Mouse (Mus musculus): ENCODE measurements at regions not wholly inside any gene's neighbourhood (a gene's known extent, or its start where the extent isn't known, plus 50 kb on each side); places are given as distances from the start of the nearest gene placed in this dataset.

DNA sequence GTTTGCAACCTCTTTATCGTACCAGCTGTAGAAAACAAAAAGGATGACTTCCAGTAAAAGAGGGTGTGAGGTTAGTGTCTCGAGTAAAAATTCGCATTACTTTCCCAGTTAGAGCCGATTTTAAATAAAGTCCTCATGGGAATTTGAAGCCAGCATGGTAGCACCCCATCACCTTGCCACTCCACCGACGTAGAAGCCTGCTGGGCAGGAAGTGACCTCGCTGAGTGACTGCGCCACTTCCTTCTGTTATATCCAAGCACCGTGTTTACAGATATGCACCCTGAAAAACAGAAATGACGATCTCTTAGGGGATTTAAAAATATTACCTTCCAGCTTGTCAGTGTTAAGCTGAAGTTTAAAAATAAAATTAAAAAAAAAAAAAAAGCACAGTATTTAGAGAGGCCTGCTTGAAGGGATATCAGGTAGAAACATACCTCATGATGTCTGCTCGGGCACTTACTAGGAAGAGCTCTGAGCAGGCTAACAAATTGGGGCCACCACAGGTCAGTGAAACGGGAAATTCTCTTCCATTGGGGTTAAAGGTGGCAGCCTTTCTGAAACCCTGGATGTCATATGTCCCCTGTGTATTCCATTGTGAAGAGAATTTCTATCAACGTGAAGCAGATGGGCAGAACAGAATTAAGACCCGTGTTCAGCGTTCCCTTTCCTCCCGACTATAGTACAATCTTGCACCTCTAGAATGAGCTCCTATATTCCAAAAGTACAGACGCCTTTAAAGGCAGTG, 2468.9 kb upstream of the 5930422O12Rik start:
- Histone ChIP-seq H3K9ac (ENCODE audit: insufficient read depth, low read depth, low read length, poor library complexity, severe bottlenecking) (no peak overlapping the region), H3K27ac (ENCODE audit: insufficient read depth, low read depth, low read length, poor library complexity, severe bottlenecking) (no peak overlapping the region), H3K36me3 (ENCODE audit: control insufficient read depth, insufficient read depth, low read length, poor library complexity, severe bottlenecking) (no peaks in the 10 kb centered on the region), H3K4me3 (ENCODE audit: insufficient read depth in 1 of 2, low read depth in 1 of 2, low read length in 2 of 2, poor library complexity in 1 of 2, severe bottlenecking in 1 of 2) (0 out of 4 replicates have a peak overlapping the region, but pooled peaks of 1 of the 2 experiments have one; percentile 41), H3K4me1 (ENCODE audit: control insufficient read depth in 2 of 2, insufficient read depth in 2 of 2, low read length in 2 of 2, poor library complexity in 1 of 2) (no peaks in the 10 kb centered on the region), H3K9me3 (ENCODE audit: control insufficient read depth, insufficient read depth, low read depth, low read length) (no peaks in the 10 kb centered on the region)
- TF ChIP-seq MAFK (IDR thresholded peaks at IDR 0.05; ENCODE audit: insufficient read depth, low read depth, low read length): no peak
- no peak for TF ChIP-seq CHD2 (IDR thresholded peaks at IDR 0.05; ENCODE audit: low read depth, low read length)
- TF ChIP-seq ZC3H11A (IDR thresholded peaks at IDR 0.05; ENCODE audit: borderline replicate concordance, low read depth, low read length): no peak
- no peak for TF ChIP-seq ZNF384 (IDR thresholded peaks at IDR 0.05; ENCODE audit: low read depth, low read length)
- TF ChIP-seq HCFC1 (IDR thresholded peaks at IDR 0.05; ENCODE audit: borderline replicate concordance, insufficient read depth, low read length): no peak
- DNase-seq (ENCODE audit: low read depth, low spot score): no peak
- in situ Hi-C loops (cut with MboI; ENCODE audit: low sequenced_read_pairs in 2 of 2, unreplicated experiment in 2 of 2): no loop called here

DNA sequence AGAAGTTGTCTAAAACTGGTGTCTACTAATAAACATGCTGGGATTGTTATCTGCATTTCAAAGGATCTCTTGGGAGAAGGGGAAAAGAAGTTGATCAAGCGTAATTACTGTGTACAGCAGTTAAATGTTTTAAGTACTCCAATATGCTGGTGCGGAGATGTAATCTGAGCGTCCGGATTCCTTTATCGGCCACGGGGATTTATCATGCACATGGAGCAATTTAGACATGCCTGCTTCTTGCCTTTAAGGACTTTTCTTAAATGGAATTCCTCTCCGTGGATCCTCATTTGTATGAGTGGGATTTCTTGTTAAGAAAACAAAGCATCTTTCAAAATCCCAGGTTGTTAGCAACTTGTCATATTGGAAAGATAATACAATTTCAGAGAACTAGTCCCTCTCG, 2468.0 kb upstream of the 5930422O12Rik start:
- Histone ChIP-seq H3K9me3 (ENCODE audit: control insufficient read depth, insufficient read depth, low read depth, low read length) (no peaks in the 10 kb centered on the region), H3K27ac (ENCODE audit: insufficient read depth, low read depth, low read length, poor library complexity, severe bottlenecking) (no peak overlapping the region), H3K4me3 (ENCODE audit: insufficient read depth in 1 of 2, low read depth in 1 of 2, low read length in 2 of 2, poor library complexity in 1 of 2, severe bottlenecking in 1 of 2) (no peak overlapping the region), H3K9ac (ENCODE audit: insufficient read depth, low read depth, low read length, poor library complexity, severe bottlenecking) (no peak overlapping the region), H3K4me1 (ENCODE audit: control insufficient read depth in 2 of 2, insufficient read depth in 2 of 2, low read length in 2 of 2, poor library complexity in 1 of 2) (no peaks in the 10 kb centered on the region), H3K36me3 (ENCODE audit: control insufficient read depth, insufficient read depth, low read length, poor library complexity, severe bottlenecking) (no peaks in the 10 kb centered on the region)
- TF ChIP-seq MAFK (IDR thresholded peaks at IDR 0.05; ENCODE audit: insufficient read depth, low read depth, low read length) (no peak), ZC3H11A (IDR thresholded peaks at IDR 0.05; ENCODE audit: borderline replicate concordance, low read depth, low read length) (no peak), ZNF384 (IDR thresholded peaks at IDR 0.05; ENCODE audit: low read depth, low read length) (no peak), HCFC1 (IDR thresholded peaks at IDR 0.05; ENCODE audit: borderline replicate concordance, insufficient read depth, low read length) (no peak), CHD2 (IDR thresholded peaks at IDR 0.05; ENCODE audit: low read depth, low read length) (no peak)
- in situ Hi-C loops (cut with MboI; ENCODE audit: low sequenced_read_pairs in 2 of 2, unreplicated experiment in 2 of 2): no loop called here
- DNase-seq (ENCODE audit: low read depth, low spot score): no peak

DNA sequence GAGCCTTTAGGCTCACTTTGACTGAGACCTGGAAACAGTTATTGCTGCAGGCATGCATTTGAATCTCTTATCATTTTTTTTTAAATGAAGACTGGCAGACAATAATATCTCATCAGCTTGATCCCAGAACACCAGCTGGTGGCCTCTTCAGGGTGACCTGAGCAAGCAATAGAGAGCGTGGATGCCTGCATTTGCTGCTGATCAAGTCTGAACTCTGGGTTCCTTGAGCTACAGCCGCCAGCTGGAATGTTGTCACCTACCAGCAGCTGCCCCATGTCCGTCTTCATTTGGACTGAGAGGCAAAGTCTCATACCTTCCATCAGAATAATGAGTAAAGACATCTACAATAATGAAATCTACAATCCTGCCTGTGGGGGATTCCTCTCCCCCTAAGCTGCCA, 2466.3 kb upstream of the 5930422O12Rik start:
- no peak for DNase-seq (ENCODE audit: low read depth, low spot score)
- Histone ChIP-seq H3K9ac (ENCODE audit: insufficient read depth, low read depth, low read length, poor library complexity, severe bottlenecking) (no peak overlapping the region), H3K27ac (ENCODE audit: insufficient read depth, low read depth, low read length, poor library complexity, severe bottlenecking) (no peak overlapping the region), H3K36me3 (ENCODE audit: control insufficient read depth, insufficient read depth, low read length, poor library complexity, severe bottlenecking) (no peaks in the 10 kb centered on the region), H3K4me1 (ENCODE audit: control insufficient read depth in 2 of 2, insufficient read depth in 2 of 2, low read length in 2 of 2, poor library complexity in 1 of 2) (no peaks in the 10 kb centered on the region), H3K4me3 (ENCODE audit: insufficient read depth in 1 of 2, low read depth in 1 of 2, low read length in 2 of 2, poor library complexity in 1 of 2, severe bottlenecking in 1 of 2) (no peak overlapping the region), H3K9me3 (ENCODE audit: control insufficient read depth, insufficient read depth, low read depth, low read length) (no peaks in the 10 kb centered on the region)
- in situ Hi-C loops (cut with MboI; ENCODE audit: low sequenced_read_pairs in 2 of 2, unreplicated experiment in 2 of 2): no loop called here
- no peak for TF ChIP-seq MAFK (IDR thresholded peaks at IDR 0.05; ENCODE audit: insufficient read depth, low read depth, low read length)

- no peak overlapping the region for H3K9ac ChIP-seq (ENCODE audit: insufficient read depth, low read depth, low read length, poor library complexity, severe bottlenecking)
Measured at GRCm38 (mm10) chr8:30982814-30983213, 2445.7 kb upstream of the 5930422O12Rik start.

GRCm38 (mm10) chr8:30988051-30988450, 2440.5 kb upstream of the 5930422O12Rik start:
- no peaks in the 10 kb centered on the region for H3K36me3 ChIP-seq (ENCODE audit: control insufficient read depth, insufficient read depth, low read length, poor library complexity, severe bottlenecking)
- TF ChIP-seq CHD2 (IDR thresholded peaks at IDR 0.05; ENCODE audit: low read depth, low read length) (no peak), ZNF384 (IDR thresholded peaks at IDR 0.05; ENCODE audit: low read depth, low read length) (no peak), MAFK (IDR thresholded peaks at IDR 0.05; ENCODE audit: insufficient read depth, low read depth, low read length) (no peak), HCFC1 (IDR thresholded peaks at IDR 0.05; ENCODE audit: borderline replicate concordance, insufficient read depth, low read length) (no peak), ZC3H11A (IDR thresholded peaks at IDR 0.05; ENCODE audit: borderline replicate concordance, low read depth, low read length) (no peak)
- in situ Hi-C loops (cut with MboI; ENCODE audit: low sequenced_read_pairs in 2 of 2, unreplicated experiment in 2 of 2): no loop called here
- H3K9ac ChIP-seq (ENCODE audit: insufficient read depth, low read depth, low read length, poor library complexity, severe bottlenecking): no peak overlapping the region
- DNase-seq (ENCODE audit: low read depth, low spot score): no peak
- no peaks in the 10 kb centered on the region for H3K9me3 ChIP-seq (ENCODE audit: control insufficient read depth, insufficient read depth, low read depth, low read length)
- H3K4me3 ChIP-seq (ENCODE audit: insufficient read depth in 1 of 2, low read depth in 1 of 2, low read length in 2 of 2, poor library complexity in 1 of 2, severe bottlenecking in 1 of 2): no peak overlapping the region
- H3K4me1 ChIP-seq (ENCODE audit: control insufficient read depth in 2 of 2, insufficient read depth in 2 of 2, low read length in 2 of 2, poor library complexity in 1 of 2): no peaks in the 10 kb centered on the region
- no peak overlapping the region for H3K27ac ChIP-seq (ENCODE audit: insufficient read depth, low read depth, low read length, poor library complexity, severe bottlenecking)

More at GRCm38 (mm10) chr8:30982814-30983213, 2445.7 kb upstream of the 5930422O12Rik start:
- in situ Hi-C loops (cut with MboI; ENCODE audit: low sequenced_read_pairs in 2 of 2, unreplicated experiment in 2 of 2): no loop called here
- DNase-seq (ENCODE audit: low read depth, low spot score): no peak
- no peak for TF ChIP-seq ZC3H11A (IDR thresholded peaks at IDR 0.05; ENCODE audit: borderline replicate concordance, low read depth, low read length)
- no peak for TF ChIP-seq ZNF384 (IDR thresholded peaks at IDR 0.05; ENCODE audit: low read depth, low read length)
- no peak for TF ChIP-seq MAFK (IDR thresholded peaks at IDR 0.05; ENCODE audit: insufficient read depth, low read depth, low read length)
- TF ChIP-seq CHD2 (IDR thresholded peaks at IDR 0.05; ENCODE audit: low read depth, low read length): no peak
- TF ChIP-seq HCFC1 (IDR thresholded peaks at IDR 0.05; ENCODE audit: borderline replicate concordance, insufficient read depth, low read length): no peak
- H3K36me3 ChIP-seq (ENCODE audit: control insufficient read depth, insufficient read depth, low read length, poor library complexity, severe bottlenecking): no peaks in the 10 kb centered on the region
- H3K27ac ChIP-seq (ENCODE audit: insufficient read depth, low read depth, low read length, poor library complexity, severe bottlenecking): no peak overlapping the region
- H3K4me1 ChIP-seq (ENCODE audit: control insufficient read depth in 2 of 2, insufficient read depth in 2 of 2, low read length in 2 of 2, poor library complexity in 1 of 2): no peaks in the 10 kb centered on the region
- no peaks in the 10 kb centered on the region for H3K9me3 ChIP-seq (ENCODE audit: control insufficient read depth, insufficient read depth, low read depth, low read length)
- no peak overlapping the region for H3K4me3 ChIP-seq (ENCODE audit: insufficient read depth in 1 of 2, low read depth in 1 of 2, low read length in 2 of 2, poor library complexity in 1 of 2, severe bottlenecking in 1 of 2)

Measured in ES-E14 (cell line).